Mouse (Mus musculus) ZHBTc4 (cell line): Measurements from ENCODE around the gene Ranbp9.
A peak's percentile ranks its signal among the peaks of the same experiment; 100 is the strongest.

Experiments
- DNase-seq: peaks from one replicate; pipeline ENCODE4 v3.0.0-alpha.2; 2011; ENCODE audit warnings: low read depth, low spot score

Gene Ranbp9

DNA sequence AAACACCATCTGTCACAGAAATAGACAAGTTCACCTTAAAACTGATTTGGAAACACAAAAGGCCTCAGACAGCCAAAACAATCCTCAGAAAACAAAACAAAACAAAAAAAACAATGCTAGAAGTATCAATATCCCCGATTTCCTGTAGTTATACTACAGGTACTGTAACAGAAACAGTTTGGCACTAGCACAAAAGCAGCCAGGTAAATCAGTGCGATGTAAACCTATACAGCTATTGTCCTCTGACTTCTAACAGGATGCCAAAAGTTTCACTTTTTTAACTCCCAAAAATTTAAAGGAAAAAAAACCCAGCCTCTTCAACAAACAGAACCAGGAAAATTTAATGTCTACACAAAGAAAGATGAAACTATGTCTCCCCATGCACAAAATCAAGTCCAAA lies 28.9 kb downstream of the Ranbp9 start:
- DNase-seq, result no peak

- no peak for DNase-seq
Measured at GRCm38 (mm10) chr13:43450686-43451085, 30.4 kb downstream of the Ranbp9 start.

DNA sequence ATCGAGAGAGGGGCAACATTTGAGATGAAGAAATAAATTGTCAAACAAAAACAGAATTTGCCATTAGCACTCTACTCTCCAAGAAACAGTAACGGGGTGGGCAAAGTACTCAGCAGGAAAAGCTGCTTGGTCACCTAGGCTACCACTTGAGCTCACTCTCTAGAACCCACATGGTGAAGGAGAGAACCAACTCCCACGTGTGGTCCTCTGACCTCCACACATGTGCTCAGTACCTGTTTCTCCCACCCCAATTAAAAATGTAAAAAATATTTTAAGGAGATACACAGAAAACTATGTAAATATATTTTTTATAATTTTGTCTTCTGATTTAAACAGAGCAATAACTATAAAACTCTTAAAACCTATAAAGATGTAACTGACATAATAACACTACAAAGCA lies 33.4 kb downstream of the Ranbp9 start:
- DNase-seq, result no peak

DNA sequence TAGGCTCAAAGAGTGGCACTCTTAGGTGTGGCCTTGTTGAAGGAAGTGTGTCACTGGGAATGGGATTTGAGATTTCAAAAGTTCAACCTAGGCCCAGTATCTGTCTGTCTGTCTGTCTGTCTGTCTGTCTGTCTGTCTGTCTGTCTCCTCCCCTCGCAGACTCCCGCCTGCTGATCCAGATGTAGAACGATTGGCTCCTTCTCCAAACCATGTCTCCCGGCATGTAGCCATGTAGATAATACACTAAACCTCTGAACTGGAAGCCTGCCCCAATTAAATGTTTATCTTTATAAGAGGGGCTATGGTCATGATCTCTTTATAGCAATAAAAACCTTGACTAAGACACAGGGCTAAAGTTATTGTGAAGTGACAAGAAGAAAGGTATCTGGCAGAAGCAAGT lies 35.3 kb downstream of the Ranbp9 start:
- DNase-seq, result no peak

DNA sequence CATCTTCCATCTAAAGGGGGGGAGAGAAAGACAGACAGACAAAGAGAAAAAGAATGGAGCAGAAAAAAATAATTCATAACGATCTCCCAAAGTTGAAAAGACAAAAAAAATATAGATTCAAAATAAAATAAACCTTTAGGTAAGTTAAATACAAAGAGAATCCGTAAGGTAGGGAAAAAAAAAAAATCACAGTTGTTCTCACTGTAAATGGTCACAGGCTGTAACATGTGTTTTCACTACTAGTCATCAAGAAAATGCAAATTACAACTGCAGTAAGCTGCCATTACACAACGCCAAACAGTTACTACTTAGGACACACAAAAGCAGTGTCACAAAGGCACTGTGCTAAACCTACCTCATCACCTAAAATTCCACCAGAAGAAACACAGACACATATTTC lies 36.4 kb downstream of the Ranbp9 start:
- DNase-seq, result no peak

- DNase-seq, result no peak
Measured at GRCm38 (mm10) chr13:43443706-43444105, 37.4 kb downstream of the Ranbp9 start.

DNA sequence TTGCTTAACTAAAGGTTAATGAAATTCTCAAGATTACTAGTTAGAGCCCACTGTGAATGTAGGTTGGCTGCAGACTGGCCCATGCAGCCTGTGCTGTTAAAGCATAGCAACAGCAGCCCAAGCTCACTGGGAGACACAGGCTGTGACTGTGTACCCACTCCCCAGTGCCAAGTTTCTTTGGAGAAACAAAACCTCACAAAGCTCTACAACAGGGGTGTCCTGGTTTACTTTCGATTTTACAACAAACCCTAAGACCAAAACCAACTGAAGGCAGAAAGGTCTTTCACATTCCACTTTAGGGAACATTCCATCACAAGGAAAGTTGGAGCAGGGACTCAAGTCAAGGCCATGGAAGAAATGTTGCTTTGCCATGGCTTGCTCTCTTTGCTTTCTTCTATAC lies 38.5 kb downstream of the Ranbp9 start:
- DNase-seq, result no peak

DNA sequence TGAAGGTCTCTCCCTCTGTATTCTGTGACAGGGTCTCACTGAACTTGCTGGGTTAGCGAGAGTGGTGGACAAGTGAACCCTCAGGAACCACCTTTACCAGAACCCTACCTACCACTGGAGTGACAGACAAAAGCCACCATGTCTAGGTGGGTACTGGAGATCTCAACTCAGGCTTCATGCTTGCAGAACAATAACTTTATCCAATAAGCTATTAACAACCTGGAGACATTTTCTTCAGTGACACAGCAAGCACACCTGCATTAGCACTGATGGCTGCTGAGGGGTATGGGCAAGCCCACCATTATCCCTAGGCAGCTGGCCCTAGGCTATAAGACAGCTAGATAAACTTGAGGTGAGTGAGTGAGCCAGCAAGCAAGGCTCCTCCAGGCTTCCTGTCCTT lies 40.7 kb downstream of the Ranbp9 start:
- no peak for DNase-seq

DNA sequence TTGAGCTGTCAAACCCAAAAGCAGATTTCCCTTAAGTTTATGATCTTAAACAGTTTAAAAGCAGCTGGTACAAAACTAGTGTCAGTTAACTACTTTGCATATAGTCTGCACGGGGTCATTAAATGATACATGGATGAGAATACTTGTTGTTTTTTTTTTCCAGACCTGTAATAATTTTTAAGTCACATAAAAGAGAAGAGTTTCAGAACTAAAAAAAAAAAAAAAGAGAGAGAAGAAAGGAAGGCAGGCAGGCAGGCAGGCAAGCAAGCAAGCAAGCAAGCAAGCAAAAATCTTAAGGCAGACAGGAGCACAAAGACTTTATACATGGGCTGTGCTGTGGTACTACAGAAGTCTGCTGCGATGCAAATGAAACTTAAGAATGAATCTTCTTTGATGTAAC lies 47.7 kb downstream of the Ranbp9 start:
- no peak for DNase-seq

DNA sequence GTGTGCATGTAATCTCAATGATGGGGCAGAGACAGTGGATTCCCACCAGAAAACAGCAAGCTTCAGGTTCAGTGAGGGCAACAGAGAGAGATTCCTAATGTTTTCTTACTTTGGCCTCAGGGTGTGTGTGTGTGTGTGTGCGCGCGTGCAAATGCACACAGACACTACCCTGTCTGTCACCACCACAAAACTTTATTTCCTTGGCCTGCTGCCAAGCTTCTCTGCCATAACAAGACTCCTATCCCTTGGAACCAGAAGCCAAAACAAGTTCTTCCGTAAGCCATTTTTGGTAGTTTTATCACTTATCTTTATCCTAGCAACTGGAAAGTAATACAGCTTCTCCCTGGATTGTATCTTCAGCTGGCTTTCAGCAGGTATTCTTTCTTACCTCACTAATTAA lies 52.6 kb downstream of the Ranbp9 start:
- no peak for DNase-seq

- DNase-seq, result no peak
Measured at GRCm38 (mm10) chr13:43415249-43415648, 65.8 kb downstream of the Ranbp9 start.

DNA sequence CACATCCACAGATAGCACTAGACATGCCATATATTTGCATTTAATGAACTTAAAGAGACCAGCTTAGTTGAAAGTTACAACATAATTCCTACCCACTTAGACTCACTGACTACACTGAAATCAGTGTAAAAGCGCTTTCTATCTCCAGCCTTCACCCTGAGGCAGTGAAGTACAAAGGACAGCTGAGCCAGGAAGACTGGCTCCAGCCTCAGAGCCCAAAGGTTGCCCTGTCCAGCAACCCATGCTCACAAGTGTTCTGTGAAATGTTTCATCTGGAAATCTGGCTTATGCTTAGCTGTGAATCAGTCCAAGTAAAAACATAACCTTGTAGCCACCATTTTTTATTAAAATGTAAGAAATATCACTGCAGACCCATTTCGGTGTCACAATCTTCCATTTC lies 67.5 kb downstream of the Ranbp9 start:
- DNase-seq, result no peak

DNA sequence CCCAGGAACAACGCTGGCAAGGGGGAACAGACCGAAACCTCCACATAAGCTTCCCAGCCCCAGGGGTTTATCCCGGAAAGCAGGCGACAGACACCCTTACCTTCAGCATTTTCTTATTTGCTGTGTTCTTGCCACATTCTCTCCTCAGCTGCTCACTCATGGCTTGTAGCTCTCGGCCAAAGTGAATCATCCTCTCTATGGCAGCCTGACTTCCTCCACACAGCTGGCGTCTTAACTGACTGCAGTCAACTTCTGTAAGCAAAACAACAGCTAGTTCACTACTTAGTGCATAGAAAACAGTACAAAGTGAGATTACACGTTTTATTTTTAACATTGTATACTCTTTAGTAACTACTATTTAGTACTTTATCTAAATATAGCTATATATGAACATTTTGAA lies 68.8 kb downstream of the Ranbp9 start:
- DNase-seq, result no peak

DNA sequence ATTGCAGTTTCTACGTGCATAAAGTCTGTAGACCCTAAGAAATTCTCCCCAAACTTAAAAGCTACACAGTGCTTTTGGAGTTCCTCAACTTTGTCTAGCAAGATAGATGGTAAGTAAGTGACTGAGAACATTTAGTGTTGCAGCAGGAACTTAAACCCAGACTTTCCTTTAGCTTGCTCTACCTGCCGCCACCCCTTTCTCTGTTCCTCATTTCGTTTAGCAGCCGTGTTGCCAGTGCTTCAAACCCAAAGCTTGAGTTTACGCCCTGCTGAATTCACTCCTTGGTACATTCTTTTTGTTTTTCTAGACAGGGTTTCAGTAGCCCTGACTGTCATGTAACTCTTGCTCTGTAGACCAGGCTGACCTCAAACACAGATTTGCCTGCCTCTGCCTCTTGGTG lies 81.5 kb downstream of the Ranbp9 start:
- DNase-seq, result no peak

- peak; percentile 97 for DNase-seq
Measured at GRCm38 (mm10) chr13:43398297-43399080, 82.6 kb downstream of the Ranbp9 start, which contains the start of gene Nol7. Gene Nol7, plus strand, starts transcription at chr13:43398390.

- DNase-seq, result no peak
Measured at GRCm38 (mm10) chr13:43397700-43398296, 83.3 kb downstream of the Ranbp9 start.

DNA sequence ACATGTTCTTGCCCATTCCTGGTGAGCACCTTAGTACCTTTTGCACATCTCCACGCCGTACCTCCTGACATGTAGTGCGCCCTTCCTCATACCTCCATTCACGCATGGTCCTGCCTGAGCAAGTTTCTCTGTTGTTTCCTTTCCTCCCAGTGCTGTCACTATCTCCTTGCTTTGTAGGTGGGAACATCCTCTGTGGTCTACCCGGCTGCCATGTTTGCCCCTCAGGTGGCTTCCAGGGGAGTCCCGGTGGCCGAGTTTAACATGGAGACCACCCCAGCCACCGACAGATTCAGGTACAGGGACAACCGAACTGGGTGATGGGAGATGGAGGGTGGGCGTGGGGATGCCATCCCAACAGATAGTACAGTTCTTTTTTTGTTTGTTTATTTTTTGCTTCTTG lies 95.8 kb downstream of the Ranbp9 start:
- DNase-seq, result no peak

- no peak for DNase-seq
Measured at GRCm38 (mm10) chr13:43379989-43380388, 101.1 kb downstream of the Ranbp9 start.

DNA sequence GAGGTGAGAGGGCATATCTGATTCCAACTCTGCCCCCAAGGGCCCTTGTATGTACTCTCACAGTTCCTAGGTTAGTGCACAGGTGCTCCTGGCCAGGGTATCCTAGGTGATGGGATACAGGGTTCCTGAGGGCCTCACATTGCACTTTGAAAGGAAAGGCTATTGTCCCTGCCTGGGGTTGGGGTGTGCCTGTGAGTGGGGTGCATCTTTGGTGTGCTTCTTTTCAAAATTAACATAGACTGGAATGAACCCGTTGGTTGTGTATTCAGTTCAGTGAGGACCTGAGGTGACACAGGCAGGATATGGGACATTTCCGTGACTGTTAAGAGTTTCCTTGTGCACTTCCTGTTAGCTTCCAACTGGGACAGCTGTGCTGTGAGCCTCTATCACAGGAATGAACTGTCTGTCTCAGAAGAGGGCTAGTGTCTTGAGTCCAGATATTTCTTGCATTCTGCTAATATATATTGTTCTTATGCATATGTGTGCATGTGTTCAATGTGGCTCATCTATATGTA lies 106.1 kb downstream of the Ranbp9 start:
- DNase-seq, result no peak

DNA sequence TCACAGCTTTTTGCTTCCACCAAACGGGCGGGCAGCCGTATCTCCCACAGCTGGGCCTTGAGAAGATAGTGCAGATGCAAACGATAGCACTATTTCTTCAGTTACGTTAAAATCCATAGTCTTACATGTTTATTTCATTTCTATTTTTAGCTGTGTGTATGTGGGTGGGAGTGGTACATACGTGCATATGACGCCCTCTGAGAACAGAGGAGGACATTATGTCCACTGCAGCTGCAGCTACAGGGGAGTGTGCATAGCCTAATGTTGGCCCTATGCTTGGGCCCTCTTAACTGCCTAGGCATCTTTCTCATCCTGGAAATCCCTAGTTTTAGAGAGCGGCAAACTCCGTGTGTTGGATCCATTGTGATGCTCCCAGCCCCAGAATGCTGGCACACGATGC lies 106.9 kb downstream of the Ranbp9 start:
- DNase-seq, result no peak

- DNase-seq, result peak; percentile 67
Measured at GRCm38 (mm10) chr13:43372892-43373291, 108.2 kb downstream of the Ranbp9 start.

DNA sequence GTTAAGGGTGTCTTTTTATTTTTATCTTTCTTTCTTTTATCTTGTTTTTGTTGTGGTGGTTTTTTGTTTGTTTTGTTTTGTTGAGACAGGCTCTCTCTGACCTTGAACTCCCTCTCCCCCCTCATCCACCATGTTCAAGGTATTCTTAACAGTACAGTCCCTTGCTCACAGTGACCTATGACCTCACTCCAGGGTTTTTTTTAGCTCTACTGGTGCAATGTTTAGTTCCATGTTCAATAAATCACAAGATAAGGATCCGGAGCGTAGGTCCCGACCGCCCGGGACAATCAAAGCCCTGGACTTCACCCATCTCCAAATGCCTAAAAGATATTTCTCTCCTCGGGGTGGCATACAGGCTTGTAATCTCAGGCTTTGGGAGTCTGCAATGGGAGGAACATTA lies 111.0 kb downstream of the Ranbp9 start:
- no peak for DNase-seq

- DNase-seq, result no peak
Measured at GRCm38 (mm10) chr13:43365825-43366184, 115.3 kb downstream of the Ranbp9 start.
